Mouse (Mus musculus): ENCODE data around the gene 1700022I11Rik.
"Not testable (repeated sequence)": the region's sequence is repeated elsewhere in the genome, so short reads cannot be mapped to it uniquely, and the experiment has no call there.

GRCm38 (mm10) chr4:43000141-43000986 is 31.0 kb downstream of the 1700022I11Rik start, which contains the start of gene Vcp:
- not testable (repeated sequence) for TF ChIP-seq POLR2A (IDR thresholded peaks at IDR 0.05; ENCODE audit: control insufficient read depth, extremely low read depth, insufficient read depth, low read length, poor library complexity)
- TF ChIP-seq CTCF (IDR thresholded peaks at IDR 0.05; ENCODE audit: borderline replicate concordance, control insufficient read depth, extremely low read depth, insufficient read depth, low read length, poor library complexity): 0 out of 2 replicates have a peak, but pooled peaks have one; percentile 37
